Mouse (Mus musculus) urinary bladder, adult 18-20 months (tissue): ENCODE results near the gene Ncf2.

ENCODE experiments used
- DNase-seq, 2 experiments: peaks; one replicate each; pipeline ENCODE4 v3.0.0; 2022; ENCODE audit warnings: low spot score in 2 of 2, mixed read lengths in 2 of 2

Ncf2 gene

GRCm38 (mm10) chr1:152796683-152797263, 3.2 kb upstream of the Ncf2 start:
- no peak for DNase-seq

GRCm38 (mm10) chr1:152798125-152798524, 1.9 kb upstream of the Ncf2 start:
- DNase-seq, result no peak

GRCm38 (mm10) chr1:152800633-152801176, 711 bp downstream of the Ncf2 start:
- no peak for DNase-seq

- DNase-seq, result no peak
Measured at GRCm38 (mm10) chr1:152804907-152805306, 4.9 kb downstream of the Ncf2 start.

- DNase-seq, result no peak
Measured at GRCm38 (mm10) chr1:152807619-152808391, 7.8 kb downstream of the Ncf2 start.

GRCm38 (mm10) chr1:152808392-152808680, 8.3 kb downstream of the Ncf2 start:
- DNase-seq, result no peak

GRCm38 (mm10) chr1:152809541-152810252, 9.7 kb downstream of the Ncf2 start:
- no peak for DNase-seq

- no peak for DNase-seq
Measured at GRCm38 (mm10) chr1:152810533-152811439, 10.8 kb downstream of the Ncf2 start.

- no peak for DNase-seq
Measured at GRCm38 (mm10) chr1:152815265-152815701, 15.3 kb downstream of the Ncf2 start.

- no peak for DNase-seq
Measured at GRCm38 (mm10) chr1:152817027-152817769, 17.2 kb downstream of the Ncf2 start.

GRCm38 (mm10) chr1:152817794-152818193, 17.8 kb downstream of the Ncf2 start:
- no peak for DNase-seq

GRCm38 (mm10) chr1:152819558-152819957, 19.6 kb downstream of the Ncf2 start:
- DNase-seq, result no peak

GRCm38 (mm10) chr1:152820911-152821695, 21.1 kb downstream of the Ncf2 start:
- DNase-seq, result no peak

GRCm38 (mm10) chr1:152821746-152822145, 21.8 kb downstream of the Ncf2 start:
- no peak for DNase-seq

GRCm38 (mm10) chr1:152824206-152824605, 24.2 kb downstream of the Ncf2 start:
- no peak for DNase-seq

- no peak for DNase-seq
Measured at GRCm38 (mm10) chr1:152826446-152826845, 26.5 kb downstream of the Ncf2 start.

- no peak for DNase-seq
Measured at GRCm38 (mm10) chr1:152828168-152828567, 28.2 kb downstream of the Ncf2 start.

- DNase-seq, result no peak
Measured at GRCm38 (mm10) chr1:152828637-152829355, 28.8 kb downstream of the Ncf2 start.

GRCm38 (mm10) chr1:152830054-152830453, 30.1 kb downstream of the Ncf2 start:
- DNase-seq, result no peak
